Mouse (Mus musculus): ENCODE results near the gene Oser1.
"Not testable (repeated sequence)": the region's sequence is repeated elsewhere in the genome, so short reads cannot be mapped to it uniquely, and the experiment has no call there.

Gene Oser1

DNA sequence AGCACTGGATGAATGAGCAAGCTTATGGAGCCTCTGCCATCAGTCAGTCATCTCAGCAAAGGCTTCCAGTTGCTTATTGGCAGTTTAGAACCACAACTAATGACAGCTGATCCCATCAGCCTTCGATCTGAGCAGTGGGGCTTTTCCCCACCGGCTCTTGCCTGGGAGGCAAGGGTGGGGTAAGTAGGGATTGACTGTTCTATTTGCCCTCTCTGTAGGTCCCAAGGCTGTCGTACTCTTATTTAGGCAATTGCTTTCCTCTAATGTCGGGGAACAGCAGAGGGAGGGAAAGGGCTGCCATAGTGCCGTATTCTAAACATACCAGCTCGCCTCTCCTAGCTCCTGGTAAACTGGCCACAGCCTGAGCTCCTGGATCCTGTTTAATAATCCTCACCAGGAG is at the start of gene Oser1:
Oser1 (minus strand) TSS at position 101 of the 400 bp plus-strand sequence.
- no peak for DNase-seq (ENCODE audit: low spot score)

DNA sequence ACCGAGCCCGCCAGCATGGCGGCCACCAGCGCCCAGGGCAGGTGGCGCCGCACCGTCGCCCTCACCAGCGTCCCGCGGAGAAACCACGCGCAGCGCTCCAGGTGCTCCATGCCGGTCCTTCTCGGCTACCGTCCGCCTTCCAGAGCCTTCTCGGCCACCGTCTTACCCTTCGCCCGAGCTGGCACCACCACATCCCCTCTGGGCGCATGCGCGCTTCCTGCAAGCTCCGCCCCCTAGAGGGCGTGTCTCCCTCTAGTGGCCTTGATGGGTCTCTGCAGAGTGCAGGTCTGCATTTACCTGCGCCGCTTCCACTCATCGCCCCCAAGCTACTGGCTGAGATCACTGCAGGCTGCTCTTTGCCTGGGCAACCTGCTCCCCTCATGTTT is 48.0 kb upstream of the Oser1 start, which contains the start of gene Fitm2:
Fitm2 (minus strand) TSS at position 164 of the 386 bp plus-strand sequence.
- peak; percentile 94 for DNase-seq (ENCODE audit: low spot score)

- no peak for DNase-seq (ENCODE audit: low spot score)
Measured at GRCm38 (mm10) chr2:163471710-163472465, 47.4 kb upstream of the Oser1 start.

DNA sequence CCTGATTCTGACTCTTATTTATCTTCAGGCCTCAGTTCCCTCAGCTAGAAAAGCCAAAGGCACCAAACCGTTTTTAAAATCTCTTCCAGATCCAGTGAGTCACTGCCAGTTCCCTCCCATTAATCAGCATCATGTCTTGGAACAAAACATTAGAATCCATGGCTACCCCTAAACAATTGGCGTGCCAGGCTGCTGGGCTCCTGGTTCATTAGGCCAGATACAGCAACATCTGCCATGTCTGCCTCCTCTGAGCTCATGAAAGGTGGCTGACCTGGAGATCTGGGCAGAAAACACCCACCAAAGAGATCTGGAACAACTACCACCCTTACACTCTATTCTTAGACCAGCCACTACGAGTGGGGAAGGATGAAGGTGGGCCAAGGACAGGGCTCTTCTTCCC is 46.6 kb upstream of the Oser1 start:
- no peak for DNase-seq (ENCODE audit: low spot score)

DNA sequence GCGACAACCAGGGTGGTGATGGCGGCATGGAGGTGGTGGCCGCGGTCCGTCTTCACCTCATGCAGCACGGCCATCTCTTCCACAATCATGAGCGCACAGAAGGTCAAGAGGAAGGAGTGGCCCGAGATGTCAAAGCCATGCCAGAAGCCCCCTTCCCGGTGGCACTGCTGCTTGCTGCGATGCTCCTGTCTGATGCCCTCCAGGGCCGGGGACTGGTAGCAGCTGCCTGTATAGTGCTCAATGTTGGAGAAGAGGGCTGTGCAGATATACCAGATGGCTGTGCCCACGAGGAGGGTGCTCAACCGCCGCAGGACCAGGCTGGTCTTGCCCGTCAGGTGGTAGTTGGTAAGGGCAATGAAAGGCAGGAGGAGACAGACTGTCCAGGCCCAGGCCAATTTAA is 45.2 kb upstream of the Oser1 start:
- DNase-seq (ENCODE audit: low spot score), result no peak

- DNase-seq (ENCODE audit: low spot score), result no peak
Measured at GRCm38 (mm10) chr2:163468866-163469265, 44.4 kb upstream of the Oser1 start.

DNA sequence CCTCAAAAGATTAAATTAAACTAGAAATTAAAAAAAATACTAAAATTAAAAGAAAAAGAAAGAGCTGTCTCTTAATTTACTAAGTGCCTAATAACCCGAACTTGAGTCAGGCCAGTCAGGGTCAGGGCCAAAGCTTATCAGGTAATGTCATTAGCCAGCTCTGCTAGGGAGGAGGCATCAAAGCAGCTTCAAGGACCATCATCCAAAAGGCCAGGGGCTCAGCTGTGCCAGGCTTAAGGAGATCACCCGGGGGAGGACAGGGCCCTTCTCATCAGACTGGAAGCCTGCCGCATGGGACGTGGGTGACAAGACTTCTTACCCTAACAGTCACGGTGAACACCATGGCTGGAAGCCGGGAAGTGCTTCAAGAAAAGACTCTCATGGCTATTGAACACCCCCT is 43.1 kb upstream of the Oser1 start:
- DNase-seq (ENCODE audit: low spot score), result no peak

DNA sequence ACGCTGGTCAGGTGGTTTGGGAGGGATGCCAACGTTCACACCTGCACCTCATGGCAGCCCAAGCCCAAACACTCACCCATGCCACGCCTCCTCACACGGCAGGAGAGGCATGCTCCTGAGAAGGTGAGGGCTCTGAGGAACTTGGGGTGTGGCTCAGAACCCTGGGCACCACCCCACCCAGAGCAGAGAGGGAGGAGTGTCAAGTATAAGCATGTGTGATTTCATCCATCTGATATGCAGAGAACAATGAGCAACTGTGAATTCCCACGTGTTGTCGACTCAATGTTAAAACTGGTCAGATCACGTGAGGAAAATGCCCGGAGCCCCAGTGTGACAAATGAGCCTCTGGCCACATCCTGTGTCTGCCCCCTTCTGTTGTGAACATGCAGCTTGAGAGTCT is 42.3 kb upstream of the Oser1 start:
- no peak for DNase-seq (ENCODE audit: low spot score)

- DNase-seq (ENCODE audit: low spot score), result no peak
Measured at GRCm38 (mm10) chr2:163464562-163464961, 40.1 kb upstream of the Oser1 start.

GRCm38 (mm10) chr2:163463998-163464397 is 39.5 kb upstream of the Oser1 start:
- no peak for DNase-seq (ENCODE audit: low spot score)

GRCm38 (mm10) chr2:163463251-163463769 is 38.8 kb upstream of the Oser1 start:
- DNase-seq (ENCODE audit: low spot score), result peak; percentile 18

DNA sequence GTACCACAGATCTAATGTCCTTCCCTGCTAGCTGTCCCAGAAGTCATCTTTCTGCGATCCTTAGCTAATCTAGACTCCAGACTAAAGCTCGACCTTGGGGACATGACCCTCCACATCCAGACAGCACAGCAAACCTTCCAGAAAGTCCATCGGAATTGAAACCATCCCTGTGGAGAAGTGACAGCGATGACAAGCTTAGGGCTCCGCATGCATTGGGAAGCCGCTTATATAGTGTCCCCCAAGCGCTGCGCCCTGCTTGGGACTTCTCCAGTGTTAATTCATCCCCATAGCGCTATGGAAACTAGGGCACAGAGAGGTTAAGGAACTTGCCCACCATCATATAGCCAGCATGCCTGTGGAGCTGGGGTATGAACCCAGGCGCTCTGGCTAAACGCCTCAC is 38.3 kb upstream of the Oser1 start:
- DNase-seq (ENCODE audit: low spot score), result no peak

DNA sequence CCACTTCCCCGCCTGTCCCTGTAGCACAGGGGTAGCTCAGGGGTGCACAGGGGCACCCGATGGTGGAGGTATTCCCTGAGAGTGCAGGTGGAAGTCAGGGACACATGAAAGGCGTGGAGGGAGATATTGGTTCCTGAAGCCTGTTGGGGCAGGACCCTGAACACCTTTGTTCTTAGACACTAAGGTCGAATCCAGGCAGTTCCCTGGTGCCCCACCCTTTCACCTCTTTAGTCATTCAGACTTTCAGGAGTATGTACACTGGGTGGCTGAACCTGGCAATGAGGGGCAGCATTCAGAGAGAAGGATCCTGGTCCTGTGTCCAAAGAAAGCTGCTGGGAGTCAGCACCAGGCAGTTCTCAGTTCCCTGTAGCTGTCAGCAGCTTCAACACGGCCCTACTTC is 37.9 kb upstream of the Oser1 start:
- DNase-seq (ENCODE audit: low spot score), result no peak

DNA sequence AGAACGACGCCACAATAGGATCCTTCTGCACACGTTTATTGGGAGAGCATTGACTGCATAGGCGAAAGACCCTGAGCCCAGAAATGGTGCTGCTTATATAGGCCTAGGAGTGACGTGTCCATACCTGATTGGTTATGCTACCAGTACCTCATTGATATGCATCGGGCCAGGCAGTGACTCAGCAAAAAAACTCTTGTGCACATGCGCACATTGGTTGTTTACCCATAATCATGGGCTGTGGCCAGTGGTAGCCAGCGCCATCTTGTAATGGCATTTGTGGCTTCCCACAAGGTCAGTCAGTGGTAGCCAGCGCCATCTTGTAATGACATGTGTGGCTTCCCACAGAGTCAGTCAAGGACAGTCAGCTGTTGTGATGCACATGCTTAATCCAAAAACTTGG is 36.8 kb upstream of the Oser1 start:
- DNase-seq (ENCODE audit: low spot score), result not testable (repeated sequence)

DNA sequence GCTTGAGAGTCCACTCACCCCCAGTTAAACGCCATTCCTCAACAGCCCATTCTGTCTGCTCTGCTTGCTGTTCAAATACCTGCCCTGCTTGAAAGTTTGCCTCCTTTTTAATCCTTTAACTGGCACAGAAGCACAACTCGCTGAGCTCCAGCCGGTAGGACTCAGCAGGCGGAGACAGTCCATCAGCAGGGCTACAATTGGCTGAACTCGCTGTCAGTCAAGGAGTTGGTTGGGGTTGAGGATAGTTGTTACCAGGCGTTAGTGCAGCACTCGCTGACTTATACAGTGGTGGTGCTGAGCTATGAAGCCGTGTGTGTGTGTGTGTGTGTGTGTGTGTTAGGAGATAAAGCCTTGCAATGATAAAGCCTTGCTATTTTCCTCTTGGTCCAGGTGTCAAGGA is 36.1 kb upstream of the Oser1 start:
- DNase-seq (ENCODE audit: low spot score), result no peak

GRCm38 (mm10) chr2:163459380-163459779 is 34.9 kb upstream of the Oser1 start:
- no peak for DNase-seq (ENCODE audit: low spot score)

GRCm38 (mm10) chr2:163458539-163459265 is 34.2 kb upstream of the Oser1 start:
- no peak for DNase-seq (ENCODE audit: low spot score)

- no peak for DNase-seq (ENCODE audit: low spot score)
Measured at GRCm38 (mm10) chr2:163453378-163453777, 28.9 kb upstream of the Oser1 start.

- DNase-seq (ENCODE audit: low spot score), result no peak
Measured at GRCm38 (mm10) chr2:163452738-163453137, 28.2 kb upstream of the Oser1 start.

DNA sequence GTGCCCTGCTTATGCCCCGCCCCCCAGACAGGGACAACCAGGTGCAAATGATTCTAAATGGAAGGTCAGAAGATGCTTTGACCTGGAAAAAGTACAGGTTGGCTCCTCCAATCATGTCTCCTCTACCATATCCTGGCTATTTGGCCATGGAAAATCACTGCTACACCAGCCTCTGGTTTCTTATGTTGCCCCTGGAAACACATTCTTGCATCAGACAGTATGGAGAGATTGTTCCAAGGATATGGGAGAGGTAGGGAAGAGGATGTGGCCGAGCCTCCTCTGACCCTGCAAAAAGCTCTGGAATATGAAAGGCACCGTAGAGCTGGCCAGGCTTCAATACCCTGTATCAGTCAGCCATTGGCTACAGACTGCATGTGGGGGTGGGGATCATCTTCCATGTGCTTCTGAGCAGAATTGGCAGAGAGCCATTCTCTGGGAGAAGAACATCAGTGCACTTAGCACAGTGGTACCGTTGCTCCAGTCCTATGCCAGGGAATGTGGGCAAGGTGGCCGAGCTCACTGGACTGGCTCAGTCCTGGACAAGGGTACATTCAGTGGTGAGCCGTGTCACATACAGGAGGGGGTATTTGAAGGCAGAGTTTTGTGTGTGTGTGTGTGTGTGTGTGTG is 26.3 kb upstream of the Oser1 start:
- no peak for DNase-seq (ENCODE audit: low spot score)

GRCm38 (mm10) chr2:163449276-163449675 is 24.8 kb upstream of the Oser1 start:
- no peak for DNase-seq (ENCODE audit: low spot score)

GRCm38 (mm10) chr2:163447375-163447774 is 22.9 kb upstream of the Oser1 start:
- no peak for DNase-seq (ENCODE audit: low spot score)

DNA sequence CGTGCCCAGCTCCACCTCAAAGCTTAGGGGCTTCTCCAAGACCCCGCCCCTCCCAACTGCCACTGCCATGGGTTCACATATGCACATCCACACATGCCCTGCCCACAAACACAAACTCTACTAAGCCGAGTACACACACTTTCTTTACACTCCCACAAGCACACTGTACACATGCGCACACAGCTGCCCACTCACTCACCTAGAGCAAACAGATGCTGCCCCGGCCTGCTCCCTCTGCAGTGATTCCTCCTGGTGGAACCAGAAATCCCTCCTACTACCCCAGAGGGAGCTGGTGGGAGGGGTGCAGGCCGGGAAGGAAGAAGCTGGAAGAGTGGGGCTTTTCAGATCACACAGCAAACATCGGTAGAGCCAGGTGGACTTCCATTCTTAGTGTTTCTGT is 19.5 kb upstream of the Oser1 start:
- DNase-seq (ENCODE audit: low spot score), result no peak

All from yolk sac, embryonic 10.5 days (tissue).